Mouse (Mus musculus): ENCODE results near the gene Rab3b.
A peak's percentile ranks its signal among the peaks of the same experiment; 100 is the strongest.

DNA sequence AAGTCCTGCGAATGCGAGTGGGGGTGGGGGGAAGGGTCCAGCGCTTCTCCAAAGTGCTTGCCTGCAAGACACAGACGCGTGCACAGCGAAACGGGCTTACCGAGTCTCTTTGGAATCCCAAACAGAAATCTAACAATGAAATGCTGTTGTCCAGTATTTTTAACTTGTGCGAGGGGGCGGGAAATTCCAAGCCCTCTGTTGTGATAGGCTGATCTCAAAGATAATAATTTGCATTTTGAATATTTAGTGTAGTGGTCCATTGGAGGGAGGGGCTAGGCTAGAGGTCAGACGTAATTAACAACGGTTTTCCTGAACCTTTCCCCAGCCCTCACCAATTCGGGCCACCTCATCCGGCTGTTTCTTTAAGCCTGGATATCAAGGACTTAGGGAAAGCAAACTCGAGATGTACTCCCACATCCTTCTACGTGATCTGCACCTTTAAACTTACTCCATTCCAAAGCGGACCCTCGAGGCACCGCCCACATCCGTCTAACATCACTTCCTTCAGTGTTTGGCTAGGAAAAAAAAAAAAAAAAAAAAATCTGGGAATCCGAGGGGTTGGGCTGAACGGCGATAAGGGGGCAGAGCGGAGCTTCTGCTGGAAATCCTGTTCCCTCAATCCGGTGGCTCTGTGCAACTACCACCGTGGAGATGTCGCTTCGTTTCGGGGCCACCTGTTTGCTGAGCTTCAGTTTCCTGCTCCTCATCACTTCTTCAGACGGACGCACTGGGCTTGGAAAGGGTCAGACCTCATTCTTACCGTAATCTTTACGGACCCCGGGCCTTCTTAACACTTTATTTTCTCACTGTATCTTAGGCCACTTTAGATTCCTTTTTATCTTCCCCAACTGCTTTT, 44.5 kb upstream of the Rab3b start, which contains the start of gene Txndc12:
- TF ChIP-seq TCF12 (IDR thresholded peaks at IDR 0.05; ENCODE audit: insufficient read depth, poor library complexity, severe bottlenecking) (no peak), MAX (IDR thresholded peaks at IDR 0.05; ENCODE audit: low read depth) (no peak), POLR2A (IDR thresholded peaks at IDR 0.05; ENCODE audit: insufficient read length, low read depth) (peak; percentile 69), MYOD1 (IDR thresholded peaks at IDR 0.05; ENCODE audit: control insufficient read depth in 1 of 3, insufficient read length in 2 of 3, low read depth in 2 of 3) (peak in 1 of 3 experiments; percentile 51), E2F4 (IDR thresholded peaks at IDR 0.05; ENCODE audit: insufficient read depth) (no peak), USF1 (IDR thresholded peaks at IDR 0.05; ENCODE audit: low read depth) (no peak)
